Mouse (Mus musculus) adrenal gland, postnatal 14 days (tissue): Measurements from ENCODE around the gene Icam5. TPM values are rescaled to one million over a fixed set of nuclear protein-coding genes. Genes with fewer than 3 reads are reported as not detected.

ENCODE experiments used
- DNase-seq: peaks from one replicate; pipeline ENCODE4 v3.0.0; 2021; ENCODE audit warnings: mixed read lengths
- total RNA-seq: library from RNA; stranded (reverse); gene quantifications from 2 replicates; pipeline ENCODE4 v1.2.3, GENCODE M21; 2021

Gene Icam5
- total RNA-seq, 1 experiment from 2014 or later: 0.74 TPM

DNA sequence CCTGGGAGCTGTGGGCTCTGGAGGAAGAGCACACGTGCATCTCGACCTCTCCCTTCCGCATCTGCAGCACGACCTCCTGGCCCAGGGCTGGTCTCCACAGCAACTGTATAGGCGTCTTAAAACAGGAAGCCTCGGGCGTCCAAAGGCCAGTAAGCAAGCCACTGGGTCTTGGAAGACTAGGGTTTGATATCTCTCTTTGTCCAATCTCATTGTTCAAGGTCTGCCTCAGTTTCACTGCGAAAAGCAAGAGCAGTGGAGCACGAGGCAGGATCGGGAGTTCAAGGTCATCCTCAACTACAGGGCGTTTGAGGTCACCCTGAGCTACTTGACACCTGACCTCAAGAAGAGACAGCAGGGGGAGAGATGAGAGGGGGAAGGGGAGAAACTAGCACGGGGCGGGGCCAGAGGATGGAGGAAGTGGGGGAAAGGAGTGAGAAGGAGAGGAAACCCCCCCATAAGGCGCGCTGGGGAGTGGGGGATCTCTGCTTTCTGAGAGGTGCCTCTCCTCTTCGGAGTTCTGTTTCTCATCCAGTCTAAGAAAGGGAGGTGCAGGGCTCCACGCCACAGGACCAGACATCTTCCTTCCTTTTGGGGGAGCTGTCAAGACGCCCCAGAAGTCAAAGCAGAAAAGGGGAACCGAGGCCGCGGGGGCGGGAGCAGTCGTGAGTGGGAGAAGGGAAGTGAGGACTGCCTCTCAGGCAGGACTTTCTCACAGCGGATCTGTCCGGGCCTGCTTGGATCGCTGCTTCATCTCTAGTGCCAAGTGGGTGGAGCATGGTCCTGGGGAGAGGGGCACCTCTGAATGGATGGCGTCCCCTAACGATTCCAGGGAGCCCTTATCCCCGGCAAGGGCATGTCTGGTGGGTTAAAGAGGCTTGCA, 16.9 kb upstream of the Icam5 start:
- peak; percentile 69 for DNase-seq

DNA sequence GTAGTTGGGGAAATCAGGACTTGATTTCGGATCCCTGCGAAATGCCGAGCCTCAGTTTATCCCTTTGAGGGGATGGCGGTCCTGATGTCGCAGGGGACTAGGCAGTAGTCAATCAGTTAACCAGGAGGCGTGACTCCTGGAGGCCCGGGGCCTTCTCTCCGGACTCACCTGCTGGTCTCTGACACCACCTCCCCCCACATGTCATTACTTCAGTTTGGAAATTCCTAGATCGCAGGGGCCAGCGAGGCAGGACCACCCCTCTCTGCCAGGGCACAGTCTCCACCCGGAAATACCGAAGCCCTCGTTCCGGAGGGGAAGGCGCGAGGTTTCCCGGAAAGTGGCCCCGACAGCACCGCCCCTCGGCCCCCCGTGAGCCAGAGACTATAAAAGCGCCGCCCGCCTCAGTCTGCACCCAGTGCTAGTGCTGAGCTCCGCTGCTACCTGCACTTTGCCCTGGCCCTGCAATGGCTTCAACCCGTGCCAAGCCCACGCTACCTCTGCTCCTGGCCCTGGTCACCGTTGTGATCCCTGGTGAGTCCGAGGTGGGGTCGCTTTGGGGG, 16.2 kb upstream of the Icam5 start, which contains the start of gene Icam1:
Gene Icam1, plus strand, starts transcription at position 415 of the 560 bp plus-strand sequence.
- DNase-seq: peak; percentile 80

DNA sequence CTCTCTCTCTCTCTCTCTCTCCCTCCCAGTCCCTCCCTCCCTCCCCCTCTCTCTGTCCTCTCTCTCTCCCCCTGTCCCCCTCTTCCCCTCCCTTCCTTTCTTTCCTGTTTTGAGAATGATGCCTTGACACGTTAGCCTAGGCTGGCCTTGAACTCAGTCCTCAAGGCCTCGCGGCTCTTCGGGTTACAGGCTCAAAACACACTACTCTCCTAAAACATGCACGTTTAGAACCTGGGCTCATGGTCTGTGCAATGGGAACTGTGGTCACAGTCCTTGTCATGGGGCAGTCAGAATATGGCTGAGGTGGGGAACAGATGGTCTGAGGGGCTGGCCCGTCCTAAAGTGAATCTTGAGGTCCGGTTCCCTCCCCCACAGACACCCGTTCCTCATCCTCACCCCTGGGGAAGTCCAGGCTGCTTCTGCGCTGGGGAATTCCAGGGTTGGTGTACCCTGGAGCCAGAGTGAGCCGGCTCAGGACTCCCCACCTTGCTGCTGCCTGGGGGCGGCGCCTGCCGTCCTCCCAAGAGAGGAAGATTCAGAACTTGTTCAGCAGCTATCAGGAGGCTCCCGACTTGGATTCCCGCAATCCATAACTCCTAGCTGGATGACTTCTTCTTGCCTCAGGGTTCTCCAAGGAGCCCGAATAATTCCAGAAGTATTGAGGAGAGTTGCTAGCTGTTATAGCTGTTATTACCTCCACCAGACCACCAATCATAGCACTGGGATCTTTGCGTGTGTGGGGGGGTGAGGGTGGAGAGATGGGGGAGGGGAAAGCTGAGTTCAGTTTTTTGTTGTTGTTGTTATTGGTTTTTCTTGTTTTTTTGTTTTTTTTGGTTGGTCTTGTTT, 15.3 kb upstream of the Icam5 start:
- no peak for DNase-seq

DNA sequence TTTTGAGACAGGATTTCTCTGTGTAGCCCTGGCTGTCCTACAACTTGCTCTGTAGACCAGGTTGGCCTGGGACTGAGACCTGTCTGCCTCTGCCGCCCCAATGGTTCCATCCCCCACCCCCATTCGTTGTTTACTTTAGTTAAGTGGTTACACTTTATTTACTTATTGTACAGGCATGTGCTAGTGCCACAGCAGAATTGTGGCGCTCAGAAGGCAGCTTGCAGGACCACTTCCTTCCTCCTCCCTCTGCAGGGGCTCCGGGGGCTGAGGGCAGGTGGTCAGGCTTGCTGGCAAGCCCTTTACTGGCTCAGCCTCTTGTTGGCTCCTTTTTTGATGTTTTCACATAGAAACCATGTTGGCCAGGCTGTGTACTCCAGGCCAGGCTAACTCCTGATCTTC, 14.7 kb upstream of the Icam5 start:
- DNase-seq: no peak

DNA sequence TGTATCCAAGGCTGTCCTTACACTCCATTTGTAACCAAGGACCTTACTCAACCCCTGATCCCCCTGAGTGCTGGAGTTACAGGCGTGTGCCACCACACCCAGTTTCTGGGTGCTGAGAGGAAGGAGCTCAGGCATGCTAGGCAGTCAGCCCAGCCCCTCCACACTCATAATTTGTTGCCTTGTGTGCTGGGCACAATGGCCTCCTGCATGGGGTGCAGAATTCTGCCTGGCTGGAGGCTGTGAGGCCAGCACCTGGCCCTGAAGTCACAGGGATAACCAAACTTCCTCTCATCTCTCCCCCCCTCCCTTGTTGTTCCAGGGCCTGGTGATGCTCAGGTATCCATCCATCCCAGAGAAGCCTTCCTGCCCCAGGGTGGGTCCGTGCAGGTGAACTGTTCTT, 13.3 kb upstream of the Icam5 start:
- no peak for DNase-seq

DNA sequence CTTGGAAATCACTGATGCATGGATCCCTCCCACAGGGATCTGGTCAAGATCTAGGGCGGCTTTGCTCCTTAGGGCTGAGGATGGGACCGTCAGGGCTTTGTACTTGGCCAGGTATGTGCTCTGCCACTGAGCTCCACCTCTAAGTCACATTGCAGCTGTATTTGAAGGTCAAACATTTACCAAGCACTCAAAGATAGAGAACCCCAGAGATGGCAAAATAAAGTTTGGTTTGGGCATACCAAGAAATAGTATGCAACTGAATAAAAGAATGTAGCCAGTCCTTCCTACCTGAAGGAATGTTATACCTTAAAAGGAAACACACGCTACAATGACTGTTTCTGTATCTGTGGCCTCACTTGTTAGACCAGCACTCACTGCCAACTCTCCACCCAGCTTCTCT, 10.5 kb upstream of the Icam5 start:
- no peak for DNase-seq

DNA sequence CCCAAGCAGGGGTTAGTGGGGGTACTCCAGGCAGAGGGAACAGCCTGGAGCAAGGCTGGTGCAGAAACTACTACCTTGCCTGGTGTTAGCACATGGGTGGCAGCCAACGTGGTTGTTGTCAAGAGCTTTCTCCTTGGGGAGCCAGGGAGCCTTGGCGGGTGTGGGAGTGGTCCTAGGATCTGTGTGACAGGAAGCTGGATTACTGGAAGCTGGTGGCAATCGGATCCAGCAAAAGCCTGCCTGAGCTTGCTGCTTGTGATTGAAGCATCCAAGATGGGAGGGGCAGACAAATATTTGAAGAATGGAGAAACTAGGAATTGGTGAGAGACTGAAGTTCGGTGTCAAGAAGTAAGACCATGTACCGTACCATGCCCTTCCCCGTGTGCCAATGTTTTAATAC, 9.6 kb upstream of the Icam5 start:
- no peak for DNase-seq

DNA sequence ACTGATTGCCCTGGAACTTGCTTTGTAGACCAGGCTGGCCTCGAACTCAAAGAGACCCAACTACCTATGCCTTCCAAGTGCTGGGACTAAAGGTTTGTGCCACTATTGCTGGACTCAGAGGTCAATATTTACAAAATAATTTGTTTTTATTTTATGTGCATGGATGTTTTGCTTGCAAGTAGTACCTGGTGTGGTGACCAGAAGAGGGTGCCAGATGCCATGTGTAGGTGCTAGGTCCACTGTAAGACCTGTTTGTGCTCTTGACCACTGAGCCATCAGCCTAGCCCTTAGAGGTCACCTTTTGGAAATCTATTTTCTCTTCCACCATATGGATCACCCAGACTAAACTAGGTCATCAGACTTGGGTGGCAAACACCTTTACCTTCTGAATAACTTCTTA, 9.1 kb upstream of the Icam5 start:
- no peak for DNase-seq

DNA sequence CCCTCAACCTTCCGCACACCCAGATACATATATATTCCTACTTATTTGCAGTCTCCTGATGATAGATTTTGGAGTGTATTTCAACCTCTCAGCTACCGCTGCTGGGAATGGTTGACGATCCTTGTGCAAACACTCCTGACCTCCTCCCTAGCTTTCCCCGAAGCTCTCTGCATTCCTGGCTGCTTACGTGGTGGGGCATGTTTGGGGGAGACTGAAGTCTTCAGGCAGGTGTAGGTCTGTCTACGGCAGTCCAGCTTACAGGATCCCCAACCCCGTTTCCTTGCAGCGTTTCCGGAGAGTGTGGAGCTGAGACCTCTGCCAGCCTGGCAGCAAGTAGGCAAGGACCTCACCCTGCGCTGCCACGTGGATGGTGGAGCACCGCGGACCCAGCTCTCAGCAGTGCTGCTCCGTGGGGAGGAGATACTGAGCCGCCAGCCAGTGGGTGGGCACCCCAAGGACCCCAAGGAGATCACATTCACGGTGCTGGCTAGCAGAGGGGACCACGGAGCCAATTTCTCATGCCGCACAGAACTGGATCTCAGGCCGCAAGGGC, 6.5 kb upstream of the Icam5 start:
- DNase-seq: no peak

DNA sequence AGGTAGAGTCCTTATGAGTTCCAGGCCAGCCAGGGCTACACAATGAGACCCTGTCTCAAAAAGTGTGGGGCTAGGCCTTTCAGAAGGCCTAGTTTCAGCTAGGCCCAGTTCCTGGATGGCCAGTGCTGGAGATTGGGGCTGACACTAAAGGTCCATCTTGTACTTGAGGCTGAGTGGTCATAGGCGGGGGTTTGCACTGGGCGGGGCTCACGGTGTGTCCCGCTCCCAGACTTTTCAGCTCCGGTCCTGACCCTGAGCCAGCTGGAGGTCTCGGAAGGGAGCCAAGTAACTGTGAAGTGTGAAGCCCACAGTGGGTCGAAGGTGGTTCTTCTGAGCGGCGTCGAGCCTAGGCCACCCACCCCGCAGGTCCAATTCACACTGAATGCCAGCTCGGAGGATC, 5.0 kb upstream of the Icam5 start:
- no peak for DNase-seq

DNA sequence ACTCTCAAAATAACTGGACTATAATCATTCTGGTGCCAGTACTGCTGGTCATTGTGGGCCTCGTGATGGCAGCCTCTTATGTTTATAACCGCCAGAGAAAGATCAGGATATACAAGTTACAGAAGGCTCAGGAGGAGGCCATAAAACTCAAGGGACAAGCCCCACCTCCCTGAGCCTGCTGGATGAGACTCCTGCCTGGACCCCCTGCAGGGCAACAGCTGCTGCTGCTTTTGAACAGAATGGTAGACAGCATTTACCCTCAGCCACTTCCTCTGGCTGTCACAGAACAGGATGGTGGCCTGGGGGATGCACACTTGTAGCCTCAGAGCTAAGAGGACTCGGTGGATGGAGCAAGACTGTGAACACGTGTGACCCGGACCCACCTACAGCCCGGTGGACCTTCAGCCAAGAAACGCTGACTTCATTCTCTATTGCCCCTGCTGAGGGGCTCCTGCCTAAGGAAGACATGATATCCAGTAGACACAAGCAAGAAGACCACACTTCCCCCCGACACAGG, 4.0 kb upstream of the Icam5 start:
- DNase-seq: no peak

DNA sequence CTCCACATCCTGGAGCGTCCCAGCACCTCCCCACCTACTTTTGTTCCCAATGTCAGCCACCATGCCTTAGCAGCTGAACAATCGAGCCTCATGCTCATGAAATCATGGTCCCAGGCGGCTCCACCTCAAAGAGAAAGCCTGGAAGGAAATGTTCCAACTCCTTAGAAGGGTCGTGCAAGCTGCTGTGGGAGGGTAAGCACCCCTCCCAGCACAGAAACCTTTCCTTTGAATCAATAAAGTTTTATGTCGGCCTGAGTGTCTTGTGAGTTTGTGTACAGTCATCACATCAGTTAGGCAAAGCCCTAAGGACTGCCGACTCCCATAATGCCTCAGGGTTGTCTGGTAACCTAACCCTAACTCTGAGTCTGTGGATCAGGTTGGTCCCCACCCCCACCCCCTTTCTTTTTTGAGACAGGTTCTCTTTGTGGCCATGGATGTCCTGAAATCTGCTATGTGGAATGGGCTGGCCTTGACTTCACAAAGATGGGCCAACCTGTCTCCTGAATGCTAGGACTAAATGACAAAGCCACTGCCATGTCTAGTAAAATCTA, 3.2 kb upstream of the Icam5 start:
- no peak for DNase-seq

DNA sequence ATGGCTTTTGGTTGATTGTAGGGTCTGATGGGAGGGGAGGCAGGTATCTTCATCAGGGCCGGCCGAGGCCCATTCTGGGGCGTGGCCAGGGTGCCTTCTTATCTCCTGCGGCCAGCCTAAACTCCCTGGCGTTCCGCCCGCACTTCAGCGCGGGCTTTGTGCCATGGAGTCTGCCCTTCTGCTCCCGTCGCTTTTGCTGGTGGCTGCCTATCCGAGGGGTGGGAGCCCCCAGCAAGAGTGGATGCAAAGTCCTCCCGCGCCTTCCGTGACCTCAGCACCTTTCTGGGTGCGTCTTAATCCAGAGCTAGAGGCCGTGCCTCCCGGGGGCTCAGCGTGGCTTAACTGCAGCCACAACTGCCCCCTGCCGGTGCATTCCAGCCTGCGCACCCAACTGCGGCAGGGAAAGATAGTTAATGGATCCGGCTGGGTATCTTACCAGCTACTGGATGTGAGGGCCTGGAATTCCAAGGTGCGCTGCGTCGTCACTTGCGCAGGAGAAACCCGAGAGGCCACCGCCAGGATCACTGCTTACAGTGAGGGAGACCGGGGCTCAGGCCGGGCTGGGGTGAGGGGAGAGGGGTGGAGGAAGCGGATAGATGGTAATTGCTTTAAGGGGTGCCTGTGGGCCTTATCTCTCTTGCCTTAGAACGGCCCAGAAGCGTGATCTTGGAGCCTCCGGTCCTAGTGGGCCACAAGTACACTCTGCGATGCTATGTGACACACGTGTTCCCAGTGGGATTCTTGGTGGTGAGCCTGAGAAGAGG, 2.4 kb upstream of the Icam5 start, which contains the start of gene Icam4:
Gene Icam4, plus strand, starts transcription at position 83 of the 764 bp plus-strand sequence.
- peak; percentile 91 for DNase-seq

DNA sequence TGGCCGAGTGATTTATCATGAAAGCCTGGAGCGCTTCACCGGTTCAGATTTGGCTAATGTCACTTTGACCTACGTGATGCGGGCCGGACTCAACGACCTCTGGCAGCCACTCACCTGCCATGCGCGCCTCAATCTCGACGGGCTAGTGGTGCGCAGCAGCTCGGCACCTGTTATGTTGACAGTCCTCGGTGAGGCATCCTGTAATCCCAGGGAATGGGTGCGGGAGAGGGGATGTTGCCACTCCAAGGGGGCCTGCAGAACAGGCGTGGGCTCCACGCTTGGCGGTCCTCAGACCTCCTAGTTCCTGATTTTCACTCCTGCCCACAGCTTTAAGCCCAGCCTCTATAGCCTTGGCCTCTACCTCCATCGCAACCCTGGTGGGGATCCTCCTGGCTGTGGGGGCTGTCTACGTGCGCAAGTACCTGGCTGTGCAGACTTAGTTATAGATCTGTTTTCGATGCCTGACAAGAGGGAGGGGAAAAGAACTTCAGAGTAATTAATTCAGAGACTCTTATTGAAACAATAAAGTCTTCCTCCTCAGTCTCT, 1.7 kb upstream of the Icam5 start:
- DNase-seq: no peak

DNA sequence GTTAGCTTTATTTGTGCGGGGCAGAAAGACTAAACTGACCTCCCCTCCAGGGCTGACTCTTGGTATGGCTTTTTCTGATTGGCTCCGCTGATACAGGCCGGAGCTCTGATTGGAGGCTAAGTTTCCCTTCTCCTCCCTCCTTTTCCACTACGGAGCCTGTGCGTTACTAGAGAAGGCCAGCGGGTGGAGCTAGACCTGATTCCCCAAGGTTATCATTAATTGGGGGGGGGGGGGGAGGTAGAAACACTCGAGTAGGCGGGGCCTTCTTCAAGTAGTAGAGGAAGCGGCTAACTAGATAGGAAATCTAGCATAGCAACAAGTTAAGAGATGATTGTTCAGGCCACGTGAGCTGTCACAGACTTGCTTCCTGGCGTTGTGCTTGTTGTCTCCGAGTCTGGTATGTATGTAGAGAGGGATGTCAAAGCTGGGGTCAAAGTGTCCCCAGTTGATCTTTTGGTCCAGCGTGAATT, 1.1 kb upstream of the Icam5 start:
- DNase-seq: peak; percentile 91

DNA sequence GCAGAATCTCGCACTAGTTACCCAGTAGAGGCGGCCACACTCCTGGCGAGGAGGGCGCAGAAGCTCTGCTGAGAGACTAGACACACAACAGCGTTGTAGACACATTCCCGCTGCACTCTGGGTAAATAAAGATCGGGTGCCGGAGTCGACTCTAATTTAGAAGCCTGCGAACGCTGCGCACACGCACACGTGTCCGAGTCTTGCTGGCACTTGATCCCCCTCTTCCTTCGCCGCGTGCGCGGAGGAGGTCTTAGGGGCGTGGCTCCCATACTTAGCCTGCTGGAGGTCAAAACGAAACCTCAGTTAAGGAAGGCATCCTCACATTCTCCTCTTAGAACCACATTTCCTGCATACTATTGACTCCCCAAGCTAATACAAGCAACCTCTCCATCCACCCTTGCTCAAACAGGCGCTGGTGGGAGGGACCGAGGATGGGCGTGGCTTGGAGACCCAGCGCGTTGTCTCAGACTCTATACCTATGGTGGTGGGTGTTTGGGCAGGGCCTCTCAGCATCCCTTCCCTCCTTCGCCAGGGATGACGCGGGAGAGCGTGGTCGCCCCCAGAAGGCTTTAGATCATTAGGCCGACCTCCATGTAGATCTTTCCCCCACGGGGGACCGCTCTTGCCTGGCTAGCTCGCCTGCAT, 500 bp upstream of the Icam5 start:
- DNase-seq: peak; percentile 78

DNA sequence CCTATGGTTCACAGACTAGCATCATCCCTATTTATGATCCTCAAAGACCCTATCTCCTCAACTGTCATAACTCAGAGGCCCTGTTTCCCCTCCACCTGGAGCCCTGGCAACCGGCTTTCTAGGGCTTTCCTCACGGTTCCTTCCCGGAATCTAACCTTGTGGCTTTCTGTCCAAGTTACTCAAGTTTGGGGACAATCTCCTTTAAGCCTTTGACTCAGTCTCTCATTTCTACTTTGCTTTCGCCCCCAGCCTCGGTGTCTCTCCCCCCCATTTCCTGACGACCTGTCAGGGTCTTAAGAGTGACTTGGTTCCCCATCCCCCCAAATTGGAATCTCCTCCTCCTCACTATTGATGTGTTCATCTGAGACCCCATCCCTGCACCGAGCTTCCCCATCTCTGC, 618 bp downstream of the Icam5 start:
- no peak for DNase-seq

DNA sequence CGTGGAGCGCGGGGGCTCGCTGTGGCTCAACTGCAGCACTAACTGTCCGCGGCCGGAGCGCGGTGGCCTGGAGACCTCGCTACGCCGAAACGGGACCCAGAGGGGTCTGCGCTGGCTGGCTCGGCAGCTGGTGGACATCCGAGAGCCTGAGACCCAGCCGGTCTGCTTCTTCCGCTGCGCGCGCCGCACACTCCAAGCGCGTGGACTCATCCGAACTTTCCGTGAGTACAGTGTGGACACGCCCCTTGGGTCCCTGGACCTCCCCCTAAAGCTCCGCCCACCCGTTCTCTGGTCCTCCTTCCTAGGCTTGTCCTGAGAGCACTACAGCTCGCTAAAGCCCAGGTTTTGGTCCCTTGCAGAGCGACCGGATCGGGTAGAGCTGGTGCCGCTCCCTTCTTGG, 1.3 kb downstream of the Icam5 start:
- DNase-seq: peak; percentile 94

DNA sequence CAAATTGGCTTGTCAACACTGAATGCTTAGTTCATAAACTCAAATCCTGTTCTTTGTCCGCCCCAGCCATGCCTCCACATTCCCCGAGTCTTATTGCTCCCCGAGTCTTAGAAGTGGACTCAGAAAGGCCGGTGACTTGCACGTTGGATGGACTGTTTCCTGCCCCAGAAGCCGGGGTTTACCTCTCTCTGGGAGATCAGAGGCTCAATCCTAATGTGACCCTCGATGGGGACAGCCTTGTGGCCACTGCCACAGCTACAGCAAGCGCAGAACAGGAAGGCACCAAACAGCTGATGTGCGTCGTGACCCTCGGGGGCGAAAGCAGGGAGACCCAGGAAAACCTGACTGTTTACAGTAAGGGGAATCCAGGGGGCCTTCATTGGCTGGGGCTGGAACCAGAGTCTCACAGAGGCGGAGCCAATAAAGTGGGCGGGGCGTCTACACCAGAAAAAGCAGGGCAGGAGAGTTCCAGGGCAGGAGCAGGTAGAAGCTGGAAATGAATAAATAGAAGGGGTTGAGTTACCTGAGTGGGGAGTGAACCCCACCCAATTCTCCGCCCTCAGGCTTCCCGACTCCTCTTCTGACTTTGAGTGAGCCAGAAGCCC, 2.7 kb downstream of the Icam5 start:
- DNase-seq: no peak

DNA sequence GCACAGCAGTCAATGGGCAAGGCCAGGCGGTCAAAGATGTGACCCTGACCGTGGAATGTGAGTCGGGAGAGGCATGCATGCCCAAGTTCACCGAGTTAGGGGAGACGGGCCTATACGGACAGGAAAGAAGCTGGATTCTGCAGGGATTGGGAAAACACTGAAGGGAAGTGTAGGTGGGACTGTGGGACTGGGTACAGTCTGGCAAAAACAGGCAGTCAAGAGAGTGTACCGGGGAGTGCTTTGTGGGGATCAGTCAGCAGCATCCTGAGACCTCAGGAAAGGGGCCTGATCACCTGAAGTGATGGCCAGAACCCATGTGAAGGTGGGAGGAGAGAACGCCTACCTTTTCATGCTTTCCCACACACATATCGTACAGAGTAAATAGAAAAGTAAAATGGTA, 3.7 kb downstream of the Icam5 start:
- DNase-seq: no peak
